Mouse (Mus musculus) kidney, adult 11 months (tissue): ENCODE measurements around the gene Sat1.

ENCODE experiments used
- DNase-seq: peaks from one replicate; pipeline ENCODE4 v3.0.0; 2022

Gene Sat1

GRCm38 (mm10) chrX:155163553-155163952 lies 52.7 kb downstream of the Sat1 start:
- DNase-seq = no peak
